Mouse (Mus musculus) neutrophil, adult 5-6 weeks (primary cell): ENCODE measurements around the gene Gm39566. TPM values are rescaled to one million over a fixed set of nuclear protein-coding genes. Genes with fewer than 3 reads are reported as not detected.
A peak's percentile ranks its signal among the peaks of the same experiment; 100 is the strongest.

Source experiments
- ATAC-seq: fragments of 151-379, 151-347 bp; 2 replicates; pipeline ENCODE4 v1.8.0; 2017; ENCODE audit warnings: mild to moderate bottlenecking, moderate TSS enrichment; ENCODE audit not compliant: insufficient number of reproducible peaks, poor library complexity, low FRiP score, severe bottlenecking; ENCODE audit errors: extremely low read depth
- total RNA-seq: library from RNA; stranded (forward); fragments of 200-1000 nt; gene quantifications from 2 replicates; pipeline ENCODE4 v1.2.3, GENCODE M21; 2017

Gene Gm39566
- total RNA-seq, 1 experiment from 2014 or later, result not detected

- ATAC-seq, result no peak
These were observed 14.5 kb downstream of the Gm39566 start for GRCm38 (mm10) chr11:69800392-69801197.

DNA sequence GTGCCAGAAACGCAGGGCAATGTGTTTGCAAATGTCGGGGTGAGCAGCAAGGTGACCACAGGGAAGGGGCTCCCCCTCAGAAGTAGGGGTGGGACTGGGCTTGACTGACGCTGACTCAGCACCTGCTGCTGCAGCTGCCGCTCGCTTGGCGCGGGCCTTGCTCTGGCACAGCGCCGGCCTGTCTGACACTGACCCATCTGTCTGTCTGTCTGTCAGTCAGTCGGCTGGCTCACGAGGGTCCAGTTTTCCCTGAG is 15.0 kb downstream of the Gm39566 start:
- ATAC-seq, result no peak

- no peak for ATAC-seq
These were observed 15.5 kb downstream of the Gm39566 start for GRCm38 (mm10) chr11:69799394-69800137.

DNA sequence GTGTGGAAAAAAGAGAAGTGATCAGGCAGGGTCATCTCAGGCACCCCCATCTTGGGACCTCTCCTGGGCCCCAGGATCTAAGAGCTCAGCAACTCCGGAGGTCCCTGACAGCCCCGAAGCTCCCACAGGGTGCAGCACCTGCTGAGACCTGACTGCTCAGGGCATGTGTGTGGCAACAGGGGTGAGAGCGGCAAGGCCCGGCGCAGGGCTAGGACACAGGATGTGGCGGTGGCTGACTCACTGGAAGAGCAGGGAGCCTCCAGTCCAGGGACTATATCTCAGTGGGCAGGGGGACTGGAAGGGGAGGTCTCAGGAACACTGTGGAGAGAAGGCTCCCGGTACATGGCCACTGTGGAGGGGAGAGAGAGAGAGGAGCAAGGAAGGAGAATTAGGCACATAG is 17.2 kb downstream of the Gm39566 start:
- no peak for ATAC-seq

DNA sequence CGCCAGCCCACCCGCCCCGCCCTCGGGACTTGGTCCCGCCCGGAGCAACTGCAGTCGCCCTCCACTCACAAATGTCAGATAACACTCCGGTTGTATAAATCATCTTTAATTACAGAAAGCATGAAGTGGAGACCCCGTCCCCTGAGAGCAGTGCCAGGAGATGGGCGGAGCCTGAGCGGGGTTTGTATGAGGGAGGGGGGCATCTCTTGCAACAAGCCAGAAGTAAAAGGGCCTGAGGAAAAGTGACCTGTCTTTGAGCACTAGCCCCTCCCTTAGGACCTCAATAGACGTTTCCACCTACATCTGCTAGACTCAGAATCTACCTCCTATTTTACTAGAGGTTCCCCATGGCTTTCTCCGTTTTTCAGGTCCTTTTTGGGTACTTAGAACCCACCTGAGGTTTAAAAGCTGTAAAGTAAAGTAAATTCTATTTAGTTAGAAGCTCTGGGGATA is 19.1 kb downstream of the Gm39566 start:
- ATAC-seq, result no peak

DNA sequence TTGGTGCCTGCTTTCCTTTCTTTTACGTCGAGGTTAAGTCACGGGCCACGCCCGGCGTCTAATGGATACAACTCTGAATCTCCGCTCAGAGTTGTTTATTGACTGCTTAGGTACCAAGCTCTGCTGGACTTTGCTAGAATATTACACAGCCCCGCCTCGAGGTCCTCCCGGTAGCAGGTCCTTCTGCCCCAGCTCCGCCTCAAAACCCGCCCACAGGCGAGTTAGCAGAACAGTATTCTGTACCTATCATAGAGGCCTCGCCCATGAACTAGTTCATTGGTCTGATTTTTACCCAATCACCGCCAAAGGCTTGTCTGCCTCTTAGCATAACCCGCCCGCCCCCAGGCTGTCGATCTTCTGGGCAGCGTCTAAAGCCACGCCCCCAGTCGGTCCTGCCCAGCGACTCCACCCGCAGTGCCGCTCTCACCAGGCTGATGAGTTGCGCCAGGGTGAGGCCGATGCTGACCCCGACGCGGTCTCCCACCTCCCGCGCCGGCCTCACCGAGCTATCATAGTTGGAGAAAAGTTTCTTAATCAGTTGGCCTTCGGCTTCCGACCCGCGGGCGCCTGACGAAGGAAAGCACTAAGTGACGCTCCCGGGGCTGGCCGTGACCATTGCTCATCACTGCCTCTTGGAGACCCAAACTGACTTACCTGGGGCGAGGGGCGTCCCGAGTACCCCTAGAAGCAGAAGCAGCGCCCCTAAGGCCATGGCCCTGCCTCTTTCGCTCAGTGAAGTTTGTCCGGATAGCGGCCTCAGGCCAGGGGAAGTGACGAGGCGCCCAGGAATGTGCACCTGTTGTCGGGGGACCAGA is 19.7 kb downstream of the Gm39566 start, which contains the start of gene Chrnb1:
Gene Chrnb1 (minus strand): TSS at position 776 of the 815 bp plus-strand sequence.
- peak; percentile 96 for ATAC-seq

DNA sequence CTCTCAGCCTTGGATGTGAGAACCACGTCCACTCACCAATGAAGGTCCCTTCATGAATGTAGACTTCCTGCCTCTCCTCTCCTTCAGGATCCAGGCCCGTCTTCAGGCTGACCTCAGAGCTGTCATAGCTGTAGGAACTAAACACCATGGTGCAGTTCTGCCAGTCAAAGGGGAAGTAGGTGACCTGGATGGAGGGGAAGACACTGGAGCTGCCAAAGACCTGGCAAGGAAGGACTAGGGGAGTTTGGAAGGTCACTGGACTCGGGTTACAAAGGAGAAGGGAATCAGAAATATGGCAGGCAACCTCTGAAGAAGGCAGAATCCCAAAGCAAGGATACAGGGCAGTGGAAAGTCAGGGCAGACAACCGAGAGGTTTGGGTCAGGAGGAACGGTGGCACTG is 21.7 kb downstream of the Gm39566 start:
- no peak for ATAC-seq

DNA sequence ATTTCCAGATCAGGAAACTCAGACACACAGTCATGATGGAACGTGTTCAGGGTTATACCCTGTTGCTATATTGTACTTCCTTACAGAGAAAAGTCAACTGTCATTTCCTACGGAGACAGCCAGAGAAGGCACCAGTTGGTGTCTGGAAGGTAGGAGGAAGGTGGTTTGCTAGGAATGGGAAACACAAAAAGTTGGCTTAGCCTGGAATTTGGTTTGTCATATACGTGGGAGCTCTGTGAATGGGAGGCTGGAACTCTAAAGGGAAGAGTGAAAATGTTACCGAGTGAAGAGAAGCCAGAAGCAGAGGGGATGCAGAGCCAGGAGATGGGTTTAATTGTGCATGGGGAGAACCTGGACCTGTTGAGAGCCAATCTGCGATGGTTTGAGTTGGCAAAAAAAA is 23.7 kb downstream of the Gm39566 start:
- ATAC-seq, result no peak

DNA sequence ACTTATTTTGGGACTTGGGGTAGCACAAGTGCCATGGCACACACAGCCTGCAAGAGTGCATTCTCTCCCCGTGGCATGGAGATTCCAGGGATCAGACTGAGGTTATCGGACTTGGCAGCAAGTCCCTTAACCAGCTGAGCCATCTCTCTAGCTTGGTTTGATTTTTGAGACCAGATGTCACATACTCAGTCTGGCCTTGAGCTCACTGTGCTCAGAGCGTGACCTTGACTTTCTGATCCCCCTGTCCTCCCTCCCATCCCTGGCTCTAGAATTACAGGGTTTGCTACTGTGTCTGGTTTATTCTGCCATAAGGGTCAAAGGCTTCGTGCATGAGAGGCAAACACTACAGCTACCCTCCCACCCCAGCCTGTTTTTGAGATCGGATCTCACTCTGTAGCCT is 25.7 kb downstream of the Gm39566 start:
- no peak for ATAC-seq

DNA sequence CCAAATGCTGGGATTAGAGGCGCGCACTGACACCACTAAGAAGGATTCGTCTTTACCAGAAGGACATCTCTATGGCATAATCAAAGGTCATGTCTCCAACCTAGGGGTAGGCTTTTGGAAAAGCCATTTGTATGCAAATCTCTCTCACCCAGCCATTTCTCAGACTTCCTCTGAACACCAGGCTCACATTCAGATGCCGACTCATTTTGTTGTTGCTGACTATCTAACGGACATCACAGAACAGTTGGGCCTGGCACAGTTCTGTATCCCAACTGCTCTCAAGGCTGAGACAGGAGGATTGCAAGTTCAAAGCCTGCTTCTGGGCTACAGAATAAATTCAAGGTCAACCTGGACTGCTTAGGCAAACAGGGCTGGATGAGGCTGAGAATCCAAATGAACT is 27.8 kb downstream of the Gm39566 start:
- ATAC-seq, result no peak

DNA sequence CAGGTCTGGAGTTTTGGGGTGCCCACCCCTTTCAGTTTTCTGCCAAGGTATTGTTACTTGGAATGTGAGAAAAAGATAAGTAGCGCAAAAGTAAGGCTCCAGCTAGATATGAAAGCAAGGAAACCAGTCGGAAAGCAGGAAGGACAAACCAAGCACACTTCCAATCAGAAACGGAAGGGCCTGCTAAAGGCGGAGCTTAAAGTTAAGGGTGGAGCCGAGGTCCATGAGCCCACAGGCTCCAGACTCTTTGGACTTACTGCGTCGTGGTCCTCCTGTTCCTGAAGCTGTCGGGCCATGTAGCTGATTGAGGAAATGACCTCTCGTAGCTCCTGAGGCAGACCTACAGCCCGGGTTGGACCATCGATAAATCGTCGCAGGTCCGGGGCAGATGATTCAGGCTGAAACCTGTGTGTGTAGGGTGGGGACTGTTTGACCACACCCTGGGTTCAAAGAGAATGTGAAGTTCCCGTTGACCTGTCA is 30.3 kb downstream of the Gm39566 start:
- no peak for ATAC-seq

DNA sequence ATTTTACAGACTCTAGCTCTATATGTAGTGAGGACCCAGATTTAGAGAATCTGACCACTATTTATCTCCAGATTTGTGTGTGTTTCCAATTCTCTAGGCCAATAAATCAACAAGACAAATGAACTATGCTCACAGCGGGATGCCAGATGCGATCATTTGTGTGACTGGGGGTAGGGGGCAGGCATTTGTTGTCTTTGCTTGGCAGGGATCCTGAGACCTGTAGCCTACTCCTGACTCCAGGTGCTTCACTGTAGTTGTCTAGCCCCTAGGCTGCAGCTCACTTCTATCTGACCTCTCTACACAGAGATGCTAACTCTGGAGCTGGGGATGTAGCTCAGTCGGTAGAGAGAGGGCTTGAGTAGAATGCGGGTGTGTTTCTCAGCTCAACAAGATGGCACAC is 33.3 kb downstream of the Gm39566 start:
- no peak for ATAC-seq

GRCm38 (mm10) chr11:69778985-69779384 is 36.1 kb downstream of the Gm39566 start:
- ATAC-seq, result no peak

DNA sequence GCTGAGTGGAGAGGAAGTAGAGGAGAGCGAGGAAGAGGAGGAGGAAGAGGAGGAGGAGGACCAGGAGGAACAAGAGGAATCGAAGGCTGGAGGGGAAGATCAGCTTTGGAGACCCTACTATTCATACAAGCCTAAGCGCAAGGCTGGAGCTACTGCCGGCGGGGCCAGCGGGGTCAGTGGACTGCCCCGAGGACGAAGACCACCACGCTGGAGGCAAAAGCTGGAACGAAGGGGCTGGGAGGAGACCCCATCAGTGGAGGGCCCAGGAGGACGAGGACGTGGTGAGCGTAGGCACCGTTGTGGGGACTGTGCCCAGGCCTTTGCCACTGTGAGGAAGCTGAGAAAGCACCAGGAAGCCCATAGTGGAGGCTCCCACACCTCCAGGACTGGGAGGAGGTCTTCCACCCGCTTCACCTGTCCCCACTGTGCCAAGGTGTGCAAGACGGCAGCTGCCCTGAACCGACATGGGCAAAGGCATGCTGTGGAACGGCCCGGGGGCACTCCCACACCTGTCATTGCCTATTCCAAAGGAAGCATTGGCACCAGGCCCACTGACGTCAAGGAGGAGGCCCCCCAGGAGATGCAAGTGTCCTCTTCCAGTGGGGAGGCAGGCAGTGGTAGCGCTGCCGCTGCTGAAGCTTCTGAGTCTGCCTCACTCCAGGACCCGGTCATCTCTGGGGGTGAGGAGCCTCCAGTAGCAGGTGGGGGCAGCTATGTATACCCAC is 36.7 kb downstream of the Gm39566 start:
- no peak for ATAC-seq

DNA sequence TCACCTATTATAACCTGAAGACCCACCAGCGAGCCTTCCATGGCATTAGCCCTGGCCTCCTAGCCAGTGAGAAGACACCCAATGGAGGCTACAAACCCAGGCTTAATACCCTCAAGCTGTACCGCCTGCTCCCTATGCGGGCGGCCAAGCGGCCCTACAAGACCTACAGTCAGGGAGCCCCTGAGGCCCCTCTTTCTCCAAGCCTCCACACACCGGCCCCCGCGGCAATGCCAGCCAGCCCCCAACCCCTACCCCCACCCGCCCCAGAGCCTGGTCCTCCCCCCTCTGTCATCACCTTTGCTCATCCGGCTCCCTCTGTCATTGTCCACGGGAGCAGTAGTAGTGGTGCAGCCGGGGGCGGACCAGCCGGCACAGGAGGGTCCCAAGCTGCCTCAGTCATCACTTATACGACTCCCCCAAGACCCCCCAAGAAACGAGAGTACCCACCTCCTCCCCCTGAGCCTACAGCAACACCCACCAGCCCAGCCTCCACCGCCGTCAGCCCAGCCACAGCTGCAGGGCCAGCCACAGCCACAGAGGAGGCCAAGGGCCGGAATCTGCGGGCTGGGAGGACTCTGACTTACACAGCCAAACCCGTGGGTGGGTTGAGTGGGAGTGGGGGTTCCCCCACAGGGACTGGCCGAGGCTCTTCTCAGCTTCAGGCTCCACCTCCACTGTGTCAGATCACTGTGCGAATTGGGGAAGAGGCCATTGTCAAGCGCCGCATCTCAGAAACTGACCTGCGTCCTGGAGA is 37.4 kb downstream of the Gm39566 start:
- ATAC-seq, result peak; percentile 14; the same call in 1 of the 2 replicates

GRCm38 (mm10) chr11:69776488-69776887 is 38.6 kb downstream of the Gm39566 start:
- no peak for ATAC-seq

- no peak for ATAC-seq
These were observed 39.4 kb downstream of the Gm39566 start for GRCm38 (mm10) chr11:69775716-69776115.

DNA sequence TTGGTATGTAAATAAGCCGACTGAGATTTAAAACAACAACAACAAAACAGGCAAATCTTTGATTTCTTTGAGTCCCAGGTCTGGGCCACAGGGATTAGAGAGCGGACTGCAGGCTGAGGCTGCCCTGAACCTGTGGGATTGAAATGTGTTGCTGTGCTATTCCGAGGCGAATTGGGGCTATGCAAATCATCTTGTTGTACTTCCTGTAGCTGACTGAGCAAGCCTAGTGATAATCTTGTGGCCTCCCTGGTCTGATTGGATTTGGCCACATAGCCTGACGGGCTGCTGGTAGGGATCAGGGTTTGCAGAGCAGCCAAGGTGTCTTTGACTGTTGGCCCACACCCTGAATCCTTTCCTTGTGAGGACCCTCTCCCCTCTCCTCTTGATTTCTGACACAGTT is 40.1 kb downstream of the Gm39566 start:
- peak; percentile 43; the same call in 1 of the 2 replicates for ATAC-seq
